Mouse (Mus musculus): ENCODE data around the gene B4galt5. TPM values are rescaled to one million over a fixed set of nuclear protein-coding genes. Genes with fewer than 3 reads are reported as not detected.
A peak's percentile ranks its signal among the peaks of the same experiment; 100 is the strongest.

The B4galt5 gene
- total and polyA plus RNA-seq, 2 experiments from 2014 or later: 6.5 to 24.2 TPM

DNA sequence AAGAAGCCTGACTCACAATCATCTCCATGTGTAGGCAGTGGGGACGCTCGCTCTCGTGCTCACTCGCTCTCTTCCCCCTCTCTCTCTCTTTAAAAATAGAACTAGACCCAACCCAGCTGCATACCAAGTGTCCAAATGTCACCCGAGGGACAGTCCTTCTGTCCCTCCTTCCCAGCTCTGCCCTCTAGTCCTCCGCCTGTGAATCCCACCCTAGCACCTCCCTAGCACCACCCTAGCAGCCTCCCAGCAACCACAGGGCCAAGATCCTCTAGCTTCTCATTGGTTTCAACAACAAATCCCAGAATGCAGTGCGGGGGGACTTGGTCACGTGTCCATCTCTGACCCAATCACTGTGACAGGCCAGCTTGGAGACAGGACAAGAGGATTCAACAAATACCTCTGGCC is 27.2 kb upstream of the B4galt5 start:
- ATAC-seq (ENCODE audit: insufficient read depth, low read depth): peak; percentile 80
- 39% methylated on average over 8 of the region's 8 CpGs for WGBS
- Histone ChIP-seq H3K9me3 (replicated peaks; ENCODE audit: control insufficient read depth, low read length) (no peaks in the 10 kb centered on the region), H3K9ac (replicated peaks; ENCODE audit: low read depth, low read length) (no peak overlapping the region), H3K4me1 (ENCODE audit: control insufficient read depth, insufficient read depth) (peaks cover 31% of the 10 kb centered on the region), H3K4me3 (ENCODE audit: low read depth, low read length) (no peak overlapping the region), H3K4me2 (ENCODE audit: low read depth, low read length) (no peak overlapping the region), H3K36me3 (replicated peaks; ENCODE audit: control insufficient read depth, insufficient read depth, low read length) (no peaks in the 10 kb centered on the region), H3K27me3 (ENCODE audit: control insufficient read depth, insufficient read depth, low read length) (no peaks in the 10 kb centered on the region), H3K27ac (ENCODE audit: low read depth) (peak overlapping the region; percentile 80)
- peak; percentile 74 for DNase-seq (ENCODE audit: low spot score)
- TF ChIP-seq CTCF (IDR thresholded peaks at IDR 0.05; ENCODE audit: low read depth): 0 out of 2 replicates have a peak, but pooled peaks have one; percentile 1
- TF ChIP-seq EP300 (IDR thresholded peaks at IDR 0.05; ENCODE audit: low read depth): no peak

DNA sequence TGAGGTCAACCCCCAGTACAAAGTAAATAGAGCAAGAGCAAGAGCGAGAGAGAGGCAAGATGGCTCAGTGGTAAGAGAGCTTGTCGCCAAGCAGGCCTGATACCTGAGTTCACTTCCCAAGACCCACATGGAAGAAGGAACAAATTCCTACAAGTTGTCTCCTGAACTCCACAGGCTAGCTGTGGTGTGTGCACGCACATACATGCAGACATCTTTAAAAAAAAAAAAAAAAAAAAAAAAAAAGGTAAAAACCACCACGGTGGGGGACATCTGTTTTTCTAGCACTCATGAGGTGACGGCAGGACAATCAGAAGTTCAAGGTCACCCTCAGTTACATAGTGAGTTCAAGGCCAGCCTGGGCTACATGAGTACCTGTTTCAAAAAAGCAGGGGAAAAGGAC is 26.7 kb upstream of the B4galt5 start:
- no peak overlapping the region for H3K4me3 ChIP-seq (ENCODE audit: low read depth, low read length)
- DNase-seq (ENCODE audit: low spot score) (no peak), ATAC-seq (ENCODE audit: insufficient read depth, low read depth) (no peak)
- no peak overlapping the region for H3K4me2 ChIP-seq (ENCODE audit: low read depth, low read length)
- peak overlapping the region; percentile 80 for H3K27ac ChIP-seq (ENCODE audit: low read depth)
- peaks cover 29% of the 10 kb centered on the region for H3K4me1 ChIP-seq (ENCODE audit: control insufficient read depth, insufficient read depth)
- no peak overlapping the region for H3K9ac ChIP-seq (replicated peaks; ENCODE audit: low read depth, low read length)
- H3K36me3 ChIP-seq (replicated peaks; ENCODE audit: control insufficient read depth, insufficient read depth, low read length): no peaks in the 10 kb centered on the region
- no peak for TF ChIP-seq EP300 (IDR thresholded peaks at IDR 0.05; ENCODE audit: low read depth)
- TF ChIP-seq CTCF (IDR thresholded peaks at IDR 0.05; ENCODE audit: low read depth): no peak
- no peaks in the 10 kb centered on the region for H3K9me3 ChIP-seq (replicated peaks; ENCODE audit: control insufficient read depth, low read length)
- 85% methylated on average over 5 of the region's 5 CpGs for WGBS
- H3K27me3 ChIP-seq (ENCODE audit: control insufficient read depth, insufficient read depth, low read length): no peaks in the 10 kb centered on the region

DNA sequence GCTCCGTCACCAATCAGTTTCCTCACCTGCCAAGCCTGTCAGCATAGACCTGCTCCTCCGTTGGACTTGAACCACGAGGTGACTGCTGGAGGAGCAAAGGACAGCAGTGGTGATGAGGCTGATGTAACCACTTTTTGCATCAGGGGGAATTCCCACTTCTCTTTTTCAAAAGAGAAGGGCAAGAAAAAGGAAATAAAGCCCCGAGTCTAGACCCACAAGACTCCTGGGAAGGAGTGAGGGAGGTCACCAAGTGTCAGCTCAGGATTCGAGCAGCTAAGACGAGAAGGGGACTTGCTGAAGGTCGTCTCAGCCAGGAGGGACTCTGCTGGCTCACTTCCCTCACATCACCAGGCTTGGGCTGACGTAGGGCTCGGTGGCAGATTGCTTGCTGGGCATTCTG is 26.2 kb upstream of the B4galt5 start:
- Histone ChIP-seq H3K4me2 (ENCODE audit: low read depth, low read length) (no peak overlapping the region), H3K27me3 (ENCODE audit: control insufficient read depth, insufficient read depth, low read length) (no peaks in the 10 kb centered on the region), H3K27ac (ENCODE audit: low read depth) (peak overlapping the region; percentile 80; the same call in 1 of the 2 replicates), H3K9me3 (replicated peaks; ENCODE audit: control insufficient read depth, low read length) (no peaks in the 10 kb centered on the region), H3K4me1 (ENCODE audit: control insufficient read depth, insufficient read depth) (peaks cover 25% of the 10 kb centered on the region), H3K9ac (replicated peaks; ENCODE audit: low read depth, low read length) (no peak overlapping the region), H3K36me3 (replicated peaks; ENCODE audit: control insufficient read depth, insufficient read depth, low read length) (no peaks in the 10 kb centered on the region), H3K4me3 (ENCODE audit: low read depth, low read length) (no peak overlapping the region)
- TF ChIP-seq CTCF (IDR thresholded peaks at IDR 0.05; ENCODE audit: low read depth): no peak
- TF ChIP-seq EP300 (IDR thresholded peaks at IDR 0.05; ENCODE audit: low read depth): no peak
- 63% methylated on average over 9 of the region's 9 CpGs for WGBS
- ATAC-seq (ENCODE audit: insufficient read depth, low read depth): no peak
- DNase-seq (ENCODE audit: low spot score): no peak

DNA sequence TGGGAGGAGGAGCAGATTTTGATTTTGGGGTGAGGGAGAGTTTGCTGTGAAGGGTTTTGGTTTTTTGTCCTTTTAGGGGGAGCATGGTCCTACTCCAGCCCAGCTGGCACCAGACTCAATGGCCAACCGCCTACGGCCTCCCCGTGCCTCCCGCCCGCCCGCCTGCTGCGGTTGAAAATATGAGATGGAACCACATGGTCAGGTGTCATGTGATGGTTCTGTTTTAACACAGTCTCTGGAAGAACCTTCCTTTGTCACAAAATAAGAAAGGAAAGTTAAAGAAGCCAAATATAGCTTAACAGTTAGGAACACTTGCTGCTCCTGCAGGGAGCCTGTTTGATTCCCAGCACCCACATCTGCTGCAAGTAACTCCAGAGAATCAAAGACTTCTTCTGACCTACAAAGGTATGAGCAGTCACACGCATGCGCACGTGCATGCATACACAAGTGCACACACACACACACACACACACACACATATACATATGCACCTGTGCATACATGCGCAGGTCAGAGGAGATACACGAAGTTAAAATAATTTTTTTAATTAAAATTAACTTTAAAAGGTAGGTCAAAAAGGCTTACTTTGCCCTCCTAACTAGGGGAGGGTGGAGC is 25.3 kb upstream of the B4galt5 start:
- H3K9me3 ChIP-seq (replicated peaks; ENCODE audit: control insufficient read depth, low read length): no peaks in the 10 kb centered on the region
- ATAC-seq (ENCODE audit: insufficient read depth, low read depth) (no peak), DNase-seq (ENCODE audit: low spot score) (no peak)
- TF ChIP-seq CTCF (IDR thresholded peaks at IDR 0.05; ENCODE audit: low read depth) (no peak), EP300 (IDR thresholded peaks at IDR 0.05; ENCODE audit: low read depth) (no peak)
- no peak overlapping the region for H3K4me2 ChIP-seq (ENCODE audit: low read depth, low read length)
- WGBS: 93% methylated on average over 12 of the region's 12 CpGs
- no peaks in the 10 kb centered on the region for H3K27me3 ChIP-seq (ENCODE audit: control insufficient read depth, insufficient read depth, low read length)
- H3K27ac ChIP-seq (ENCODE audit: low read depth): no peak overlapping the region
- no peak overlapping the region for H3K9ac ChIP-seq (replicated peaks; ENCODE audit: low read depth, low read length)
- H3K4me1 ChIP-seq (ENCODE audit: control insufficient read depth, insufficient read depth): peaks cover 25% of the 10 kb centered on the region
- H3K4me3 ChIP-seq (ENCODE audit: low read depth, low read length): no peak overlapping the region
- H3K36me3 ChIP-seq (replicated peaks; ENCODE audit: control insufficient read depth, insufficient read depth, low read length): no peaks in the 10 kb centered on the region

DNA sequence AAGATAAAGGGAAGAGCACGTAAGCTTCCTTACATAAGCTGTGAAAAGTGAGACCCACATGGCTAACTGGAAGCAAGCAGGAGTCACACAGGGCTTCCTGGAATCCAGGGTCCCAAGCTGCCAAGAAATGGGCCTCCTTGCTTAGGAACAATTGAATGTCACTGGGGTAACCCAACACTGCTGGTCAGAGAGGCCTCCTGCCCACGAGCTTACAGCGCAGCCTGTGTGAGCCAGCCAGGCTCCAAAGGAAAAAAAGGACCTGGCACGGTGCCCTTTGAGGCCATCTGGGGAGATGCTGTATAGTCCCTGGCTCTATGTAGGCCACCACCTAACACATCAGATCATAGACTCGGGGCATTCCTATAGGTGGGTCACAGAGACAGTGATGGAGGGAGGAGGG is 24.3 kb upstream of the B4galt5 start:
- Histone ChIP-seq H3K27me3 (ENCODE audit: control insufficient read depth, insufficient read depth, low read length) (no peaks in the 10 kb centered on the region), H3K27ac (ENCODE audit: low read depth) (peak overlapping the region; percentile 17), H3K36me3 (replicated peaks; ENCODE audit: control insufficient read depth, insufficient read depth, low read length) (no peaks in the 10 kb centered on the region), H3K4me2 (ENCODE audit: low read depth, low read length) (no peak overlapping the region), H3K4me3 (ENCODE audit: low read depth, low read length) (no peak overlapping the region), H3K9ac (replicated peaks; ENCODE audit: low read depth, low read length) (no peak overlapping the region), H3K9me3 (replicated peaks; ENCODE audit: control insufficient read depth, low read length) (no peaks in the 10 kb centered on the region), H3K4me1 (ENCODE audit: control insufficient read depth, insufficient read depth) (peaks cover 25% of the 10 kb centered on the region)
- WGBS: 25% methylated on average over 5 of the region's 5 CpGs
- ATAC-seq (ENCODE audit: insufficient read depth, low read depth) (peak; percentile 72), DNase-seq (ENCODE audit: low spot score) (peak; percentile 74)
- TF ChIP-seq EP300 (IDR thresholded peaks at IDR 0.05; ENCODE audit: low read depth): no peak
- no peak for TF ChIP-seq CTCF (IDR thresholded peaks at IDR 0.05; ENCODE audit: low read depth)

DNA sequence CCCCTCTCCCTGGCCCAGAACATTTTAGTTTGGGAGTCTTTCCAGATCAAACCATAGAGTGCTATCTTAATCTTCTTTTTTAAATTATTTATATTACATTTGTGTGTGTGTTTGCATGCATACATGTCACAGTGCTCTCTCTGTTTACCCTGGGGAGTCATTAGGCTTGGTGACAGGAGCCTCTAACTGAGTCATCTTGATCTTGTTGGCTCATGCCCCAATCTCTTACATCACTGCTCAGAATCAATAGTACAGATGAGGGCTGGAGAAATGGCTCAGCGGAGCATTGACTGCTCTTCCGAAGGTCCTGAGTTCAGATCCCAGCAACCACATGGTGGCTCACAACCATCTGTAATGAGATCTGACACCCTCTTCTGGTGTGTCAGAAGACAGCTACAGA is 22.5 kb upstream of the B4galt5 start:
- Histone ChIP-seq H3K27ac (ENCODE audit: low read depth) (no peak overlapping the region), H3K27me3 (ENCODE audit: control insufficient read depth, insufficient read depth, low read length) (no peaks in the 10 kb centered on the region), H3K4me2 (ENCODE audit: low read depth, low read length) (no peak overlapping the region), H3K4me3 (ENCODE audit: low read depth, low read length) (no peak overlapping the region), H3K9me3 (replicated peaks; ENCODE audit: control insufficient read depth, low read length) (no peaks in the 10 kb centered on the region), H3K4me1 (ENCODE audit: control insufficient read depth, insufficient read depth) (peaks cover 23% of the 10 kb centered on the region), H3K9ac (replicated peaks; ENCODE audit: low read depth, low read length) (no peak overlapping the region), H3K36me3 (replicated peaks; ENCODE audit: control insufficient read depth, insufficient read depth, low read length) (no peaks in the 10 kb centered on the region)
- DNase-seq (ENCODE audit: low spot score) (no peak), ATAC-seq (ENCODE audit: insufficient read depth, low read depth) (no peak)
- 94% methylated on average over 2 of the region's 2 CpGs for WGBS
- no peak for TF ChIP-seq CTCF (IDR thresholded peaks at IDR 0.05; ENCODE audit: low read depth)
- no peak for TF ChIP-seq EP300 (IDR thresholded peaks at IDR 0.05; ENCODE audit: low read depth)

Measured in heart, postnatal 0 days (tissue).